Mouse (Mus musculus) heart, embryonic 12.5 days (tissue): Measurements from ENCODE around the gene Dlgap4. TPM values are rescaled to one million over a fixed set of nuclear protein-coding genes. Genes with fewer than 3 reads are reported as not detected.

Source experiments
- ATAC-seq: fragments of 200-750 bp; cut with Nextera tagmentation; 2 replicates; pipeline ENCODE4 v1.8.0; 2017; ENCODE audit warnings: moderate TSS enrichment, moderate library complexity; ENCODE audit not compliant: insufficient number of reproducible peaks, low FRiP score
- H3K27ac ChIP-seq: fragments of 300-500 bp; sonication (generic); 2 replicates; pipeline ENCODE4 v1.5.1; 2016; ENCODE audit warnings: mild to moderate bottlenecking, moderate library complexity; ENCODE audit not compliant: poor library complexity, severe bottlenecking
- H3K27me3 ChIP-seq: fragments of 300-500 bp; sonication (generic); replicated peaks from 2 replicates; pipeline ENCODE4 v1.6.1; 2016; ENCODE audit warnings: mild to moderate bottlenecking, moderate library complexity
- H3K36me3 ChIP-seq: fragments of 300-500 bp; sonication (generic); 2 replicates; pipeline ENCODE4 v1.6.1; 2016; ENCODE audit warnings: mild to moderate bottlenecking, moderate library complexity
- H3K4me1 ChIP-seq: fragments of 300-500 bp; sonication (generic); replicated peaks from 2 replicates; pipeline ENCODE4 v1.6.1; 2016; ENCODE audit warnings: mild to moderate bottlenecking
- H3K4me2 ChIP-seq: fragments of 300-500 bp; sonication (generic); 2 replicates; pipeline ENCODE4 v1.6.1; 2016; ENCODE audit warnings: mild to moderate bottlenecking, moderate library complexity
- H3K4me3 ChIP-seq: fragments of 300-500 bp; sonication (generic); 2 replicates; pipeline ENCODE4 v1.5.1; 2016; ENCODE audit warnings: mild to moderate bottlenecking
- H3K9ac ChIP-seq: fragments of 300-500 bp; sonication (generic); 2 replicates; pipeline ENCODE4 v1.6.1; 2016; ENCODE audit warnings: mild to moderate bottlenecking, moderate library complexity
- H3K9me3 ChIP-seq: fragments of 300-500 bp; sonication (generic); replicated peaks from 2 replicates; pipeline ENCODE4 v1.6.1; 2016; ENCODE audit warnings: mild to moderate bottlenecking, moderate library complexity
- WGBS: fragments of 180-500 bp; shearing (Covaris S2); methylation state at CpG from one replicate; pipeline ENCODE4 v1.1.7; 2016; 5-methylcytosine and 5-hydroxymethylcytosine counted together
- polyA plus RNA-seq: library from polyadenylated mRNA; unstranded; fragments of >200 nt; fragmentation: Nextera tagmentation; extraction: Ambion mirVana; gene quantifications from 2 replicates; pipeline ENCODE4 v1.2.1, GENCODE M21; 2016

Gene Dlgap4
- polyA plus RNA-seq, 1 experiment from 2014 or later = 72.1 TPM

GRCm38 (mm10) chr2:156617536-156617935, 4.0 kb downstream of the Dlgap4 start:
- Histone ChIP-seq H3K4me2 (no peak overlapping the region), H3K4me3 (no peak overlapping the region), H3K9ac (no peak overlapping the region), H3K9me3 (no peaks in the 10 kb centered on the region), H3K27ac (no peak overlapping the region), H3K4me1 (peaks cover 21% of the 10 kb centered on the region), H3K27me3 (peaks cover 99% of the 10 kb centered on the region), H3K36me3 (no peaks in the 10 kb centered on the region)
- ATAC-seq = no peak
- 44% methylated on average over 11 of the region's 11 CpGs for WGBS

- WGBS = 81% methylated on average over 8 of the region's 8 CpGs
- no peak overlapping the region for H3K4me3 ChIP-seq
- no peak overlapping the region for H3K27ac ChIP-seq
- H3K9me3 ChIP-seq = no peaks in the 10 kb centered on the region
- no peak overlapping the region for H3K4me2 ChIP-seq
- no peaks in the 10 kb centered on the region for H3K36me3 ChIP-seq
- peaks cover 9% of the 10 kb centered on the region for H3K4me1 ChIP-seq
- H3K27me3 ChIP-seq = peaks cover 93% of the 10 kb centered on the region
- no peak overlapping the region for H3K9ac ChIP-seq
- no peak for ATAC-seq
Observed at GRCm38 (mm10) chr2:156620874-156621273, 7.4 kb downstream of the Dlgap4 start.

- H3K4me1 ChIP-seq = peaks cover 14% of the 10 kb centered on the region
- H3K27ac ChIP-seq = no peak overlapping the region
- H3K9me3 ChIP-seq = no peaks in the 10 kb centered on the region
- no peak overlapping the region for H3K4me2 ChIP-seq
- no peaks in the 10 kb centered on the region for H3K36me3 ChIP-seq
- H3K4me3 ChIP-seq = no peak overlapping the region
- 50% methylated on average over 5 of the region's 5 CpGs for WGBS
- ATAC-seq = no peak
- peaks cover 87% of the 10 kb centered on the region for H3K27me3 ChIP-seq
- no peak overlapping the region for H3K9ac ChIP-seq
Observed at GRCm38 (mm10) chr2:156621449-156621848, 7.9 kb downstream of the Dlgap4 start.

GRCm38 (mm10) chr2:156622192-156622591, 8.7 kb downstream of the Dlgap4 start:
- Histone ChIP-seq H3K4me2 (no peak overlapping the region), H3K9me3 (no peaks in the 10 kb centered on the region), H3K27me3 (peaks cover 79% of the 10 kb centered on the region), H3K4me3 (no peak overlapping the region), H3K4me1 (peaks cover 14% of the 10 kb centered on the region), H3K9ac (no peak overlapping the region), H3K27ac (no peak overlapping the region), H3K36me3 (no peaks in the 10 kb centered on the region)
- no peak for ATAC-seq
- WGBS = 76% methylated on average over 6 of the region's 6 CpGs

- no peaks in the 10 kb centered on the region for H3K9me3 ChIP-seq
- H3K27me3 ChIP-seq = peaks cover 69% of the 10 kb centered on the region
- H3K36me3 ChIP-seq = no peaks in the 10 kb centered on the region
- H3K27ac ChIP-seq = no peak overlapping the region
- peaks cover 14% of the 10 kb centered on the region for H3K4me1 ChIP-seq
- no peak for ATAC-seq
- H3K4me3 ChIP-seq = no peak overlapping the region
- no peak overlapping the region for H3K4me2 ChIP-seq
- no peak overlapping the region for H3K9ac ChIP-seq
- 84% methylated on average over 2 of the region's 2 CpGs for WGBS
Observed at GRCm38 (mm10) chr2:156623246-156623645, 9.7 kb downstream of the Dlgap4 start.

GRCm38 (mm10) chr2:156625307-156625706, 11.8 kb downstream of the Dlgap4 start:
- Histone ChIP-seq H3K36me3 (no peaks in the 10 kb centered on the region), H3K27ac (0 out of 2 replicates have a peak overlapping the region, but pooled peaks have one; percentile 23), H3K4me2 (no peak overlapping the region), H3K4me1 (peaks cover 14% of the 10 kb centered on the region), H3K9ac (no peak overlapping the region; the same call in 1 of the 2 replicates), H3K27me3 (peaks cover 57% of the 10 kb centered on the region), H3K4me3 (no peak overlapping the region), H3K9me3 (peaks cover 2% of the 10 kb centered on the region; the same call in 1 of the 2 replicates)
- 61% methylated on average over 18 of the region's 18 CpGs for WGBS
- peak; percentile 51; the same call in 1 of the 2 replicates for ATAC-seq

- 75% methylated on average over 9 of the region's 9 CpGs for WGBS
- Histone ChIP-seq H3K27ac (peak overlapping the region; percentile 23; the same call in 1 of the 2 replicates), H3K4me2 (no peak overlapping the region), H3K4me1 (peaks cover 14% of the 10 kb centered on the region), H3K27me3 (peaks cover 48% of the 10 kb centered on the region), H3K9ac (no peak overlapping the region), H3K9me3 (peaks cover 7% of the 10 kb centered on the region; the same call in 1 of the 2 replicates), H3K36me3 (no peaks in the 10 kb centered on the region), H3K4me3 (no peak overlapping the region)
- ATAC-seq = no peak
Observed at GRCm38 (mm10) chr2:156626119-156626518, 12.6 kb downstream of the Dlgap4 start.

- H3K9me3 ChIP-seq = peaks cover 7% of the 10 kb centered on the region; the same call in 1 of the 2 replicates
- peaks cover 44% of the 10 kb centered on the region for H3K27me3 ChIP-seq
- H3K36me3 ChIP-seq = no peaks in the 10 kb centered on the region
- peaks cover 14% of the 10 kb centered on the region for H3K4me1 ChIP-seq
- H3K9ac ChIP-seq = no peak overlapping the region
- 25% methylated on average over 8 of the region's 8 CpGs for WGBS
- H3K27ac ChIP-seq = peak overlapping the region; percentile 23; the same call in 1 of the 2 replicates
- no peak overlapping the region for H3K4me3 ChIP-seq
- ATAC-seq = peak; percentile 68; the same call in 1 of the 2 replicates
- no peak overlapping the region for H3K4me2 ChIP-seq
Observed at GRCm38 (mm10) chr2:156626544-156626943, 13.0 kb downstream of the Dlgap4 start.

GRCm38 (mm10) chr2:156627917-156628316, 14.4 kb downstream of the Dlgap4 start:
- WGBS = 48% methylated on average over 17 of the region's 17 CpGs
- H3K27ac ChIP-seq = no peak overlapping the region
- H3K27me3 ChIP-seq = peaks cover 36% of the 10 kb centered on the region
- no peak overlapping the region for H3K4me2 ChIP-seq
- peaks cover 14% of the 10 kb centered on the region for H3K4me1 ChIP-seq
- ATAC-seq = no peak
- H3K36me3 ChIP-seq = no peaks in the 10 kb centered on the region
- H3K4me3 ChIP-seq = no peak overlapping the region
- peaks cover 7% of the 10 kb centered on the region; the same call in 1 of the 2 replicates for H3K9me3 ChIP-seq
- H3K9ac ChIP-seq = no peak overlapping the region

- no peak overlapping the region for H3K27ac ChIP-seq
- no peak overlapping the region for H3K4me2 ChIP-seq
- H3K4me3 ChIP-seq = no peak overlapping the region
- peaks cover 9% of the 10 kb centered on the region for H3K4me1 ChIP-seq
- no peaks in the 10 kb centered on the region for H3K36me3 ChIP-seq
- no peak for ATAC-seq
- H3K27me3 ChIP-seq = peaks cover 26% of the 10 kb centered on the region; the same call in 1 of the 2 replicates
- H3K9me3 ChIP-seq = peaks cover 7% of the 10 kb centered on the region; the same call in 1 of the 2 replicates
- WGBS = 69% methylated on average over 1 of the region's 1 CpGs
- H3K9ac ChIP-seq = no peak overlapping the region
Observed at GRCm38 (mm10) chr2:156630288-156630687, 16.8 kb downstream of the Dlgap4 start.

- 73% methylated on average over 9 of the region's 9 CpGs for WGBS
- ATAC-seq = no peak
- Histone ChIP-seq H3K4me3 (no peak overlapping the region), H3K27me3 (peaks cover 26% of the 10 kb centered on the region; the same call in 1 of the 2 replicates), H3K9ac (no peak overlapping the region), H3K9me3 (peaks cover 7% of the 10 kb centered on the region; the same call in 1 of the 2 replicates), H3K27ac (no peak overlapping the region), H3K4me1 (no peaks in the 10 kb centered on the region), H3K4me2 (no peak overlapping the region), H3K36me3 (no peaks in the 10 kb centered on the region)
Observed at GRCm38 (mm10) chr2:156632721-156633120, 19.2 kb downstream of the Dlgap4 start.

GRCm38 (mm10) chr2:156635091-156635490, 21.6 kb downstream of the Dlgap4 start:
- H3K9ac ChIP-seq = no peak overlapping the region
- H3K4me1 ChIP-seq = no peaks in the 10 kb centered on the region
- peaks cover 7% of the 10 kb centered on the region; the same call in 1 of the 2 replicates for H3K9me3 ChIP-seq
- H3K27me3 ChIP-seq = 0 out of 2 replicates have a peak, but pooled peaks cover 18% of the 10 kb centered on the region
- WGBS = 78% methylated on average over 9 of the region's 9 CpGs
- H3K27ac ChIP-seq = no peak overlapping the region
- ATAC-seq = no peak
- H3K4me2 ChIP-seq = no peak overlapping the region
- H3K4me3 ChIP-seq = no peak overlapping the region
- H3K36me3 ChIP-seq = no peaks in the 10 kb centered on the region
